Mouse (Mus musculus): ENCODE measurements around the gene Zc2hc1b. TPM values are rescaled to one million over a fixed set of nuclear protein-coding genes. Genes with fewer than 3 reads are reported as not detected.

The Zc2hc1b gene
- total and polyA plus RNA-seq, 2 experiments from 2014 or later, result not detected

- H3K4me1 ChIP-seq (ENCODE audit: insufficient read depth, low read length), result 0 out of 2 replicates have a peak, but pooled peaks cover 4% of the 10 kb centered on the region
- WGBS, result 34% methylated on average over 9 of the region's 9 CpGs
- no peaks in the 10 kb centered on the region for H3K36me3 ChIP-seq (ENCODE audit: insufficient read depth, low read length)
- no peak overlapping the region for H3K9ac ChIP-seq (replicated peaks; ENCODE audit: low read length)
- TF ChIP-seq CTCF (IDR thresholded peaks at IDR 0.05; ENCODE audit: low read depth), result no peak
- no peak for DNase-seq (ENCODE audit: low spot score)
- no peaks in the 10 kb centered on the region for H3K27me3 ChIP-seq (ENCODE audit: insufficient read depth, low read length)
- no peak overlapping the region for H3K4me2 ChIP-seq (ENCODE audit: low read depth, low read length)
- no peaks in the 10 kb centered on the region for H3K9me3 ChIP-seq (ENCODE audit: low read length)
- ATAC-seq, result no peak
- H3K4me3 ChIP-seq (ENCODE audit: low read length), result no peak overlapping the region
- H3K27ac ChIP-seq, result no peak overlapping the region
Observed at GRCm38 (mm10) chr10:13116706-13117665, 60.8 kb downstream of the Zc2hc1b start.

- Histone ChIP-seq H3K27me3 (ENCODE audit: insufficient read depth, low read length) (no peaks in the 10 kb centered on the region), H3K4me3 (ENCODE audit: low read length) (no peak overlapping the region), H3K36me3 (ENCODE audit: insufficient read depth, low read length) (no peaks in the 10 kb centered on the region), H3K27ac (no peak overlapping the region), H3K9me3 (ENCODE audit: low read length) (no peaks in the 10 kb centered on the region), H3K9ac (replicated peaks; ENCODE audit: low read length) (no peak overlapping the region), H3K4me1 (ENCODE audit: insufficient read depth, low read length) (0 out of 2 replicates have a peak, but pooled peaks cover 4% of the 10 kb centered on the region), H3K4me2 (ENCODE audit: low read depth, low read length) (no peak overlapping the region)
- peak; percentile 45; the same call in 1 of the 2 replicates for ATAC-seq
- DNase-seq (ENCODE audit: low spot score), result no peak
- no peak for TF ChIP-seq CTCF (IDR thresholded peaks at IDR 0.05; ENCODE audit: low read depth)
- 28% methylated on average over 4 of the region's 4 CpGs for WGBS
Observed at GRCm38 (mm10) chr10:13115030-13115429, 62.8 kb downstream of the Zc2hc1b start.

- no peak overlapping the region for H3K27ac ChIP-seq
- no peak overlapping the region for H3K9ac ChIP-seq (replicated peaks; ENCODE audit: low read length)
- no peaks in the 10 kb centered on the region for H3K27me3 ChIP-seq (ENCODE audit: insufficient read depth, low read length)
- no peaks in the 10 kb centered on the region for H3K36me3 ChIP-seq (ENCODE audit: insufficient read depth, low read length)
- no peak overlapping the region for H3K4me2 ChIP-seq (ENCODE audit: low read depth, low read length)
- no peak for DNase-seq (ENCODE audit: low spot score)
- H3K9me3 ChIP-seq (ENCODE audit: low read length), result no peaks in the 10 kb centered on the region
- 79% methylated on average over 4 of the region's 4 CpGs for WGBS
- H3K4me1 ChIP-seq (ENCODE audit: insufficient read depth, low read length), result 0 out of 2 replicates have a peak, but pooled peaks cover 4% of the 10 kb centered on the region
- no peak overlapping the region for H3K4me3 ChIP-seq (ENCODE audit: low read length)
- no peak for ATAC-seq
- TF ChIP-seq CTCF (IDR thresholded peaks at IDR 0.05; ENCODE audit: low read depth), result no peak
Observed at GRCm38 (mm10) chr10:13113641-13114040, 64.2 kb downstream of the Zc2hc1b start.

DNA sequence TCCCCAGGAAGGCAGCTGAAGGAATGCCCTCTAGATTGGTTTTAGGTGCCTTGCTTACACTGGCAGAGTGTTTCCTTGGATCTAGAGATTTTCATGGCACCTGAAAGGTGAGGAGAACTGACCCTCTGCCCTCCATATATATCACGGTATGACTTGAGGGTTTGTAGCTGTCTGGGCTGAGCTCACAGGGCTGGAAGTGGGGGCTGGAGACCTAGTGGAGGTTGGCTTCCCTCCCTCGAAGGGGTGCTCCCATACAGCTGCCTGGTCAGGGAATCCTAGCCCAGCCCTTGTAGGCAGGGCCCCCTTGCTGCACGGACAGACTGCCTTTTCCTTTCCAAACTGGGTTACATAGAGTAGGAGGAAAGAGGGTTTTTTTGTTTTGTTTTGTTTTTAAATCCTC lies 65.0 kb downstream of the Zc2hc1b start:
- Histone ChIP-seq H3K9me3 (ENCODE audit: low read length) (no peaks in the 10 kb centered on the region), H3K27me3 (ENCODE audit: insufficient read depth, low read length) (no peaks in the 10 kb centered on the region), H3K4me1 (ENCODE audit: insufficient read depth, low read length) (0 out of 2 replicates have a peak, but pooled peaks cover 7% of the 10 kb centered on the region), H3K36me3 (ENCODE audit: insufficient read depth, low read length) (no peaks in the 10 kb centered on the region), H3K4me2 (ENCODE audit: low read depth, low read length) (no peak overlapping the region), H3K27ac (no peak overlapping the region), H3K9ac (replicated peaks; ENCODE audit: low read length) (no peak overlapping the region), H3K4me3 (ENCODE audit: low read length) (no peak overlapping the region)
- no peak for ATAC-seq
- no peak for DNase-seq (ENCODE audit: low spot score)
- 60% methylated on average over 3 of the region's 3 CpGs for WGBS
- no peak for TF ChIP-seq CTCF (IDR thresholded peaks at IDR 0.05; ENCODE audit: low read depth)

- no peak overlapping the region for H3K4me3 ChIP-seq (ENCODE audit: low read length)
- WGBS, result 58% methylated on average over 1 of the region's 1 CpGs
- no peak for ATAC-seq
- DNase-seq (ENCODE audit: low spot score), result no peak
- H3K9ac ChIP-seq (replicated peaks; ENCODE audit: low read length), result no peak overlapping the region
- H3K27ac ChIP-seq, result no peak overlapping the region
- H3K36me3 ChIP-seq (ENCODE audit: insufficient read depth, low read length), result no peaks in the 10 kb centered on the region
- H3K4me2 ChIP-seq (ENCODE audit: low read depth, low read length), result no peak overlapping the region
- H3K9me3 ChIP-seq (ENCODE audit: low read length), result no peaks in the 10 kb centered on the region
- 0 out of 2 replicates have a peak, but pooled peaks cover 4% of the 10 kb centered on the region for H3K4me1 ChIP-seq (ENCODE audit: insufficient read depth, low read length)
- no peaks in the 10 kb centered on the region for H3K27me3 ChIP-seq (ENCODE audit: insufficient read depth, low read length)
- TF ChIP-seq CTCF (IDR thresholded peaks at IDR 0.05; ENCODE audit: low read depth), result no peak
Observed at GRCm38 (mm10) chr10:13109781-13110180, 68.0 kb downstream of the Zc2hc1b start.

- no peak overlapping the region for H3K9ac ChIP-seq (replicated peaks; ENCODE audit: low read length)
- H3K27ac ChIP-seq, result no peak overlapping the region
- ATAC-seq (no peak), DNase-seq (ENCODE audit: low spot score) (no peak)
- 42% methylated on average over 4 of the region's 4 CpGs for WGBS
- no peak for TF ChIP-seq CTCF (IDR thresholded peaks at IDR 0.05; ENCODE audit: low read depth)
- H3K36me3 ChIP-seq (ENCODE audit: insufficient read depth, low read length), result no peaks in the 10 kb centered on the region
- no peaks in the 10 kb centered on the region for H3K9me3 ChIP-seq (ENCODE audit: low read length)
- H3K27me3 ChIP-seq (ENCODE audit: insufficient read depth, low read length), result no peaks in the 10 kb centered on the region
- H3K4me3 ChIP-seq (ENCODE audit: low read length), result no peak overlapping the region
- H3K4me1 ChIP-seq (ENCODE audit: insufficient read depth, low read length), result 0 out of 2 replicates have a peak, but pooled peaks cover 4% of the 10 kb centered on the region
- no peak overlapping the region for H3K4me2 ChIP-seq (ENCODE audit: low read depth, low read length)
Observed at GRCm38 (mm10) chr10:13108847-13109246, 69.0 kb downstream of the Zc2hc1b start.

Data from hindbrain, postnatal 0 days (tissue).